Mouse (Mus musculus) urinary bladder, adult 18-20 months (tissue): ENCODE measurements around the gene Golim4.
"Not testable (repeated sequence)": the region's sequence is repeated elsewhere in the genome, so short reads cannot be mapped to it uniquely, and the experiment has no call there.

Source experiments
- DNase-seq, 2 experiments: peaks; one replicate each; pipeline ENCODE4 v3.0.0; 2022; ENCODE audit warnings: low spot score in 2 of 2, mixed read lengths in 2 of 2

The Golim4 gene

DNA sequence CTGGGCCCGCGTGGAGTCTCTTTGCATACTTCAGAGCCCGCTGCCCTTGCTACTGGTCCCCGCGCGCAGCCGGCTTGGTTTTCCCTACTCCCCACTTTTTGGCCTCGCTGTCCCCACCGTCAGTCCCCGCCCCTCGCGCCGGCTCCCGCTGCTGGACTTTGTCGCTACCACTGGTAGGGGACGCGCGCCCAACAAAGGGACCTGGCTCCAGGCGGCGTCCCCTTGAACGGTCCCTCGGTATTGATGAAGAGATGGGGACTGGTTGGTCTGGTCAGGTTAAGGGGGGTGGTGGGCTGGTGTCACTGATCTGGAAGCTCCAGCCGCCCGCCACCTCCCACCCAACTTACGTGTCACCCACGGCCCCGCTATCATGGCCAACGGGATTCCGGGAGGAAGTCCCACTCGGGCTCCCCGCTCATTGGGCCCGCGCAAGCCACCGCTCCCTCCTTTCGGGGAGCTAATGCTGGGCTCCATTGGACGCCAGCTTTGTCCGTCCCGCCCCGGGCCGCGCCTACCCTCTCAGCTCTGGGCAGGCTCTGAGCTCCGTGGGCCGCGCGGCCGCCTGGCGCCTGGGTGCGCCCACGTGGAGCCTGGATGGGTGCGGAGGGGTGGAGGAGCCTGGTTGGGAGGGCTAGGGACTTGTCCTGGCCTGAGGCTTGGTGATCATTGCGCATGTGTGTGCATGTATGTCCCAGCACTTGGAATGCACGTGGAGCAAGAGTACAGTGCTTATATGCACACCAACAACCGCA, at the start of gene Golim4:
Gene Golim4 (minus strand): TSS at position 399 of the 752 bp plus-strand sequence.
- peak; percentile 88 to 96 for DNase-seq

- no peak for DNase-seq
Observed at GRCm38 (mm10) chr3:76005621-76006020, 48.9 kb upstream of the Golim4 start.

DNA sequence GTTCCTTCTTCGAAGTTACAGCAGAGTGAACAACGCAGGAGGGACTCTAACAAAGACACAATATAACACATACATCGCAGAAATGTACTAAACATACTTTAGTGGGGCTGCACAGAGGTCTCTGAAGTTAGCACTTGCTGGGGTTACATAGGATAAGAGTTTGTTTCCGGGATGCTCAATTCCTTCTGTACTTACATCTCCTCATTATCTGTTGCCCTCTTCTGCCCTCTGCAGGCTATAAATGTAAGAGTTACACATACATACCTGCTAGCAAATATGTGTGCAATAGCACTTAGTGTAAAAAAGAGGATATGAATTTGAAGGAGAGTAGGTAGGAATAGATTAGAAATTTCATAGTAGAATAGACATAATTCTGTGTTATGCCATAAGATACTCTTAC, 44.4 kb upstream of the Golim4 start:
- DNase-seq = peak in 1 of 2 experiments; percentile 23

- no peak for DNase-seq
Observed at GRCm38 (mm10) chr3:76000481-76000880, 43.7 kb upstream of the Golim4 start.

DNA sequence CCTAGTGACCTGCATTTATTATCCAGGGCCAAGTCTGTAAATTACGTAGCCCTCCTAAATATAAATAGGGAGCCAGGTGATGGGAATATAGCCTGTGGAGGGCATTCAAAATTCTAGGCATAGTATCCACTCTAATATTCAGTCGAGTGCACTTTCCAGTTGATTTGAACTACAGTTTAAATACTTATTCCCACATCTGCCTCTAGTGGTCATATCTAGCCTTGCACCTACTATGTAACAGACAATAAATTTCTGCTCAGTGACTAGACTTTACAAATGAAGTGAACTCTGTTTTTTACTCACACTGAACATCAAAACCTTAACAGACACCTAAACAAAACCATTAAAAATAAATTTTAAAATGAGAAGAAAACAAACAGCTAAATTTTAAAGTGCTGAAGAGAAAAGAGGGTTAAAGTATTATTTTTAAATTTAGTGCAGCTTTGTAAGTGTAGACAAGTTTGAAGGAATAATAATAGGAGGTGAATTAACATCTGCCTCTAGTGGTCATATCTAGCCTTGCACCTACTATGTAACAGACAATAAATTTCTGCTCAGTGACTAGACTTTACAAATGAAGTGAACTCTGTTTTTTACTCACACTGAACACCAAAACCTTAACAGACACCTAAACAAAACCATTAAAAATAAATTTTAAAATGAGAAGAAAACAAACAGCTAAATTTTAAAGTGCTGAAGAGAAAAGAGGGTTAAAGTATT, 24.4 kb upstream of the Golim4 start:
- not testable (repeated sequence) for DNase-seq

GRCm38 (mm10) chr3:75962784-75963772, 6.3 kb upstream of the Golim4 start:
- not testable (repeated sequence) for DNase-seq

DNA sequence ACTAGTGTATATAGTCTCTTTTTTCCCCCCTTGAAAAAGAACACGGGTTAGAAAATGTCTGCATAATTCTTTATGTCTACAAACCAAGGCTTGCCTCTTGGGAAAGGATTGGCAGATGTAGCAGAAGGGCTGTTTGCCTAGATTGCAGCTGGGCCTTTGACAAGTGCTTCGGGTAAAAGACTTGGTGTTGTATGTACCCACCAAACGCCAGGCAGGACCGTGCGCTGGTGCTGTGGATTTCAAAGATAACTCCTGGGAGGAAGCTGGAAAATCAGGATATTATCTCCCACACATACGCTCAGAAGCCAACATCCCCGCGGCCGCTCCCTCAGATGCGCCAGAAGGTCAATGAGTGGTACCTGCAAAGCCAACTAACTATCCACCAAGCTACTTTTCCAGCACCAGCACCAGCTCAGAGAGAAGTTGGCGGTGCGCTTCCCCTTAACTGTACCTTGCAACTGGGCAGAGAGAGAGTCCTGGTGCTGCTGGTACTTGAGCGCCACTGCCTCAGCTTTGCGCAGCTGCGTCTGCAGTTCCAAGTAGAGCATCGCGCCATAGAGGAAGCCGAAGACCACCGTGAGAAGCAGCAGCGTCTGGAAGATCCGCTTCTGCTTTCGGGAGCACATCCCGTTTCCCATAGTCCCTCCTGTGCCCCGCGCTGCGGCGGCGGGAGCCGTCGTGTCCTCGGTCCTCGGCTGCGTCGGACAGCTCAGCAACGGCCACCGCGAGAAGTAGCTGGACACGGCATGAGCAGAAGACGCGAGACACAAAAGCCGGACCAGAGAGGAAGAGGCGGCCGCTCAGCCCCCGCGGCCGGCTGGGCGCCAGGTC, 873 bp downstream of the Golim4 start:
- DNase-seq = peak; percentile 19

- DNase-seq = no peak
Observed at GRCm38 (mm10) chr3:75954185-75954584, 2.6 kb downstream of the Golim4 start.

DNA sequence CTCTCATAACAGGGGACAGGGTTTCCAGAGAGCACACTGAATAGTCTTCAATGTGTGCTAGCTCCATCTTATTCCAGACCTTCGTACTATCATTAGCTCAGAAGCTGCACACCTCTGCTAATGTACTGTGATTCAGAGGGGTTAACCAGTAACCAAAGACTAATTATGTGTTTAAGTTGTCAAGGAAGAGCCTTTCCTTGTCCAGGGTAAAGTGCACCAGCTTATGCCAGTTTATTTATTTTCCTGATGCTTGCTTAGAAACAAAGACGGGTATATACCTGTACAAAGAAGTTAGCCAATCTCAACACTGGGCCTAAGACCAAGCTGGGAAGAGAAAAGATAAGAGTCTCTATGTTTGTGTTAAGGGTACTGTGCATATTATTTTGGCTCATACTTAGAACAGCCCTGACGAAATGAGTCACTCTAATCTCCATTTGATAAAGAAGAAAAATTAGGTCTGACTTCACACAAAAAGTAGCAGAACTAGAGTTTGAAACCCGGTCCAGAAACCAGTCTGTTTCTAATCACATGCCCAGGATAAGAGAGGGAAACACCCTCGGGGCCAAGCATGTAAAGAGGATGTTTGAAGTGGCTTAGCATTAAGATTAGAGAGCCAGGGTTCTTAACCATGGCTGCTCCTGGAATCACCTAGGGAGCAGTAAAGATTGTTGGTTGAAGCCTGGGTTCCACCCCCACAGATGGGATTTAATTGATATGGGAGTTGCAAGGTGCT, 4.3 kb downstream of the Golim4 start:
- no peak for DNase-seq

DNA sequence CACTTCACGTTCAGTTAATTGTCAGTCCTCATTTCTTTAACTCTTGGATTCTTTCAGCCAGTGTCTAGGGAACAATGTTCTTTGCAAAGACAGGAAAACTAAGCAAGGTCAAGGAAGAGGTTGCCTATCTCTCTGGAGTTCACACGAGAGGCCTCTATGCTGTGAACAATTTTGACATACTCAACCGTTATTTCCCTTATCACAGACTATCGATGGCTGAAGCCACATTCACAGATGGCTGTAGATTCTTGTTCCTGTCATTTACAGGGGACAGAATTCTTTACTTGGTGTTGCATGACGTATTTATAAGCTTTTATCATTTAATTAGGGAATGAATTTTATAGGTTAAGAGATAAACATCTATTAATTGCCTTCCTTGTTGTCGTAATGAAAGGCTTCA, 5.9 kb downstream of the Golim4 start:
- no peak for DNase-seq

DNA sequence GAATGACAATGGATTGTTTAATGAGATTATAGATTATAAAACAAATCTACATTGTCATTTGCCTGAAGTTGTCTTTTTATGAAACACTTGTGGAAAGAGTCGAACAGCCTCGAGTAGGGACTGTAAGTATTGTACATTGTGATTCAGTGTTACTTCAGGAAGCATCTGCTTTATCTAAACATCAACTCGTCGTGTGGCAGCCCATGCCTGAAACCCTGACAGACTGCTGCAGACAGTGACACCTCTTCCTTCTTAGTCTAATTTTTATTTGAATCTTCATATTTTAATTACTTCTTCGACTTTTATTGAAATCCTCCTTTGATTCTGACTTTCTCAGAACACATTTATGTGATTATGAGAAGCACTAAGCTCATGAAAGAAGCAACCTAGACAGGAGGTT, 7.4 kb downstream of the Golim4 start:
- no peak for DNase-seq

DNA sequence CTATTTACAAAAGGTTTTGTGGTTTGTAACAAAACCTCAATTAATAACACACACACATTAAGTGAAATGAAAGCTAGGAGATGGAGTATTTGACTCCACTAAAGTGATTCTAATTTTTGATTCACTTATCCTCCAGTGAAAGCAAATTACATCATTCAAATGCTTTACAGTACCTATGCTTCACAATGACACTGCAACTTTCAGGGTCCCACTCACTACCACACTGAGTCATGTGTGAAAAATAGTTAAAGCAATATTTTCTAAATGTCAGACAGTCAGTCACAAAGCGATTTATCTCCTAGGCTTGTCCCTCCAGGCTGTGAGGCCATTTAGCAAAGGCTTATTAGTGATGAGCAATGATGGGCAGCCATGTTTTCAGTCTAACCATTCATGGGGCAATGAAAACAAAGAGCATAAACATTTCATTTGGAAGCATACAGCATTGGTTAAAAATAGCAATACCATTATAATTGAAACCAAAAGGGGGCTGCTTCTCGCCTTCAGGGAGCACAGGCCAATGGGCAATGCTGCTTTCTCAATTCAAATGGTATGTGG, 8.1 kb downstream of the Golim4 start:
- no peak for DNase-seq

GRCm38 (mm10) chr3:75948003-75948402, 8.7 kb downstream of the Golim4 start:
- no peak for DNase-seq

- no peak for DNase-seq
Observed at GRCm38 (mm10) chr3:75942303-75943060, 14.3 kb downstream of the Golim4 start.

GRCm38 (mm10) chr3:75941864-75942263, 14.9 kb downstream of the Golim4 start:
- no peak for DNase-seq

GRCm38 (mm10) chr3:75936152-75936551, 20.6 kb downstream of the Golim4 start:
- no peak for DNase-seq

DNA sequence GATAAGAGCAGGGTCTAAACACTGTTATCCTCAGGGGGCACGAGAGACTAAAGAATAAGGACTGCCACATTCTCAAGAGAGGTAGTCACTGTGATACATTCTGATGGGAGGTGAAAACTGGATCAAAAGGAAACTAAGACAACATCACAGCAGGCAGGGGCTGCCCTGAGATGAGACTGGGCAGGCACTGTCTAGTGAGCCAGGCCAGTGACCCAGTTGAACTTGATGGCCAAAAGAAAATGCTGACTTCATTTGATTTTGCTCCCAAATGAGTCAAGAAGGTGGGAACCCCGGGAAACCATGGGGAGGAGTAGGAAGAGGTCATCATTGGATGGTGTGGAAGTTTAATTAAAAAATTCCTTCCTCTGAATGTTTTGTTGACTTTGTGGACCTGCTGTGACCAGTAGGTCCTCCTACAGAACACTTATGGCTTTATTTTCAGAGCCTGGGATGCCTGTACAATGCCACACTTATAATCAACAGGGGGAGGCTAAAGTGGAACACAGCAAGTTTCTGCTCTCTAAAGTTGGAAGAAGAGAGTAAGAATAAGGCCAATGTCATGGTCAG, 26.0 kb downstream of the Golim4 start:
- DNase-seq = no peak

DNA sequence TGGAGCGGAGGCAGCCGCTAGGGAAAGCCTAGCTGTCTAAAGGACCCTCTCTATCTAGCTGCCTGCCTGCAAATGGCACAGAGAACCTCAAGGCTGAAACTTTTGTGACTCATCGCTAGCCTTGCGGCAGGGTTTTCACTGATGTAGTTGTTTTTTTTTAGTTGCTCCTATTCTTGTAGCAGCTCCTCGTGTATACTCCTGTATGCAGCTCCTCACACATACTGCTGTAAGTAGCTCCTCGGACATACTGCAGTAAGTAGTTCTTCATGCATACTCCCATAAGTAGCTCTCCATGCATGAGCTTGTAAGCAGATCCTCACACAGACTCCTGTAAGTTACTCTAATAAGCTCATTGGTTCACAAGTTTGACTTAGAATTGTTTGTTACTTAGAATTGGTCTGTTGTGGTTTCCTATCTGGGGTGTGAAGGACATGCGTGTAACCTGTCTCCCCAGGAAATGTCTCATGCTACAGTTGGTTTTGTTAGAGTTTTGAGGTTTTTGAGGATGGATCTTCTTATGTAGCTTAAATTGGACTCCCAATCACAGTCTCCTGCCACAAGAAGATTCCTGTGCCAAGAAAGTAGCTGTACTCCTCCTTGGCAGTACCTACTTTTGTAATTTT, 26.7 kb downstream of the Golim4 start:
- DNase-seq = no peak

DNA sequence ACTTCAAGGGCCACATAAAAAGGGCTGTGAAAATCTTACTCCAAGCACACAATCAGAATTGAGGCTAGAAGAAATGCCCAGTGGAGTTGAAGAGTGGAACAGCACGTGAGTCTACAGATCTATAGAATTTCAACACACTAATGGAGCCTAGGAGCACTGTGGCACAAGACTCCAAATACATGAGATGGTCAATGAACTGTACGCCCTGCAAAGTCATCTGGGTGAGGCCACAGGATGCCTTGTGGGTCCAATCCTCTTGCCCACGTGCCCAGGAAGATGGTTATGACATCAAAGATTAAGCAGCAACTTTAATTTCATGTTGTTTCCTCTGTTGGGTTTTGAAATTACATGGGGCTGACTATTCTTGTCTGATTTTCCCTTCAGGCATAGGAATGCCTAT, 30.4 kb downstream of the Golim4 start:
- no peak for DNase-seq
